Mouse (Mus musculus) lung, postnatal 14 days (tissue): ENCODE results near the gene Mcts1.

Experiments
- DNase-seq: peaks from one replicate; pipeline ENCODE4 v3.0.0; 2021

Mcts1 gene

GRCm38 (mm10) chrX:38656206-38656883 is 56.0 kb downstream of the Mcts1 start:
- no peak for DNase-seq
